In genomic region chr17:5506553-5506952, GRCm38 (mm10) we compare ENCODE assay signal across 7 mouse cellular contexts. TPM values are rescaled to one million over a fixed set of nuclear protein-coding genes. Genes with fewer than 3 reads are reported as not detected.
A peak's percentile ranks its signal among the peaks of the same experiment; 100 is the strongest.
DNase-seq lines count a peak whose midpoint lies in the region; ATAC-seq and TF ChIP-seq lines count a peak whose summit lies in the region.

No protein-coding gene starts in this region.

- TF ChIP-seq POLR2A in kidney, adult 2 months (IDR thresholded peaks at IDR 0.05; ENCODE audit: low read depth, low read length) = no peak

- H3K27me3 ChIP-seq in kidney, adult 2 months (replicated peaks; ENCODE audit: control insufficient read depth, insufficient read depth, low read length) = no peaks in the 10 kb centered on the region; the same call in 1 of the 2 replicates
- no peaks in the 10 kb centered on the region for H3K27me3 ChIP-seq in stomach, embryonic 14.5 days (ENCODE audit: control insufficient read depth, insufficient read depth, low read length)
- H3K27me3 ChIP-seq in stomach, postnatal 0 days (ENCODE audit: control insufficient read depth, insufficient read depth, low read length) = no peaks in the 10 kb centered on the region
- no peaks in the 10 kb centered on the region for H3K27me3 ChIP-seq in heart, postnatal 0 days (ENCODE audit: control insufficient read depth, insufficient read depth, low read length)

- 48% methylated on average over 7 of the region's 7 CpGs for WGBS in kidney, adult 2 months
- WGBS in stomach, embryonic 14.5 days = 48% methylated on average over 7 of the region's 7 CpGs
- WGBS in stomach, postnatal 0 days = 45% methylated on average over 7 of the region's 7 CpGs
- WGBS in heart, postnatal 0 days = 30% methylated on average over 7 of the region's 7 CpGs

- TF ChIP-seq CTCF in kidney, adult 2 months (conservative IDR thresholded peaks at IDR 0.05; ENCODE audit: insufficient read depth, insufficient read length, low read depth, low read length) = no peak
- no peak for TF ChIP-seq CTCF in stomach, postnatal 0 days (IDR thresholded peaks at IDR 0.05; ENCODE audit: low read depth)
- no peak for TF ChIP-seq CTCF in heart, postnatal 0 days (IDR thresholded peaks at IDR 0.05; ENCODE audit: low read depth)

- 0 out of 2 replicates have a peak, but pooled peaks have one; percentile 53 for ATAC-seq in stomach, embryonic 14.5 days (ENCODE audit: insufficient number of reproducible peaks, insufficient read depth, low FRiP score, low read depth)
- no peak for ATAC-seq in stomach, postnatal 0 days (ENCODE audit: low FRiP score, low TSS enrichment)
- ATAC-seq in heart, postnatal 0 days (ENCODE audit: insufficient read depth, low read depth) = no peak
- no peak for ATAC-seq in inflammation-experienced regulatory T-cells, adult 6 months
- ATAC-seq in CD4-positive, CD25-positive, alpha-beta regulatory T cell, adult 4 months = no peak

- no peak overlapping the region for H3K27ac ChIP-seq in kidney, adult 2 months (ENCODE audit: insufficient read depth, low read depth, low read length)
- no peak overlapping the region for H3K27ac ChIP-seq in stomach, embryonic 14.5 days (ENCODE audit: low read length)
- no peak overlapping the region for H3K27ac ChIP-seq in stomach, postnatal 0 days (replicated peaks)
- H3K27ac ChIP-seq in heart, postnatal 0 days (ENCODE audit: low read depth) = no peak overlapping the region

- H3K36me3 ChIP-seq in kidney, adult 2 months (ENCODE audit: control insufficient read depth, insufficient read depth, low read length) = no peaks in the 10 kb centered on the region
- H3K36me3 ChIP-seq in stomach, embryonic 14.5 days (ENCODE audit: control insufficient read depth, insufficient read depth, low read length) = no peaks in the 10 kb centered on the region
- no peaks in the 10 kb centered on the region for H3K36me3 ChIP-seq in stomach, postnatal 0 days (ENCODE audit: control insufficient read depth, insufficient read depth, low read length)
- H3K36me3 ChIP-seq in heart, postnatal 0 days (replicated peaks; ENCODE audit: control insufficient read depth, insufficient read depth, low read length) = no peaks in the 10 kb centered on the region

- peak; percentile 28 for DNase-seq in kidney, adult 2 months
- DNase-seq in kidney, adult 9 months = no peak
- DNase-seq in stomach, postnatal 0 days (ENCODE audit: low spot score) = no peak
- peak; percentile 11 for DNase-seq in heart, postnatal 0 days (ENCODE audit: low spot score)

- H3K9ac ChIP-seq in stomach, embryonic 14.5 days (replicated peaks; ENCODE audit: low read depth, low read length) = no peak overlapping the region
- no peak overlapping the region for H3K9ac ChIP-seq in stomach, postnatal 0 days (ENCODE audit: low read length)
- no peak overlapping the region for H3K9ac ChIP-seq in heart, postnatal 0 days (replicated peaks; ENCODE audit: low read depth, low read length)

- no peaks in the 10 kb centered on the region for H3K9me3 ChIP-seq in stomach, embryonic 14.5 days (ENCODE audit: control insufficient read depth, low read depth, low read length)
- H3K9me3 ChIP-seq in stomach, postnatal 0 days (ENCODE audit: control insufficient read depth, low read length) = no peaks in the 10 kb centered on the region
- H3K9me3 ChIP-seq in heart, postnatal 0 days (replicated peaks; ENCODE audit: control insufficient read depth, low read length) = no peaks in the 10 kb centered on the region

- 0 out of 2 replicates have a peak, but pooled peaks cover 3% of the 10 kb centered on the region for H3K4me1 ChIP-seq in kidney, adult 2 months (ENCODE audit: control insufficient read depth, insufficient read depth, low read length)
- peaks cover 8% of the 10 kb centered on the region; the same call in 1 of the 2 replicates for H3K4me1 ChIP-seq in stomach, embryonic 14.5 days (ENCODE audit: control insufficient read depth, insufficient read depth, low read length)
- H3K4me1 ChIP-seq in stomach, postnatal 0 days (replicated peaks; ENCODE audit: control insufficient read depth, insufficient read depth) = no peaks in the 10 kb centered on the region
- H3K4me1 ChIP-seq in heart, postnatal 0 days (ENCODE audit: control insufficient read depth, insufficient read depth) = 0 out of 2 replicates have a peak, but pooled peaks cover 9% of the 10 kb centered on the region

- no peak overlapping the region for H3K4me3 ChIP-seq in kidney, adult 2 months (ENCODE audit: insufficient read depth, low read depth, low read length)
- H3K4me3 ChIP-seq in stomach, embryonic 14.5 days (ENCODE audit: low read depth, low read length) = no peak overlapping the region
- no peak overlapping the region for H3K4me3 ChIP-seq in stomach, postnatal 0 days (ENCODE audit: low read depth, low read length)
- no peak overlapping the region for H3K4me3 ChIP-seq in heart, postnatal 0 days (ENCODE audit: low read depth, low read length)

- no peak overlapping the region for H3K4me2 ChIP-seq in stomach, embryonic 14.5 days (replicated peaks; ENCODE audit: low read depth, low read length)
- H3K4me2 ChIP-seq in stomach, postnatal 0 days (replicated peaks; ENCODE audit: low read depth) = no peak overlapping the region
- H3K4me2 ChIP-seq in heart, postnatal 0 days (ENCODE audit: low read depth, low read length) = no peak overlapping the region

- TF ChIP-seq EP300 in stomach, postnatal 0 days (optimal IDR thresholded peaks at IDR 0.05) = no peak
- no peak for TF ChIP-seq EP300 in heart, postnatal 0 days (IDR thresholded peaks at IDR 0.05; ENCODE audit: low read depth)

RNA-seq across cellular contexts. Expression of gene Zdhhc14, which starts 14.2 kb away (rescaled TPM):
- polyA plus RNA-seq in kidney, adult 2 months (2012; rRNA removed) = 2.1 and 2.4 TPM in 2 replicates
- polyA plus RNA-seq in stomach, embryonic 14.5 days (2014; fragmentation: Nextera tagmentation; extraction: Ambion mirVana) = 2.4 and 3.6 TPM in 2 replicates
- 1.7 and 2.2 TPM in 2 replicates for polyA plus RNA-seq in stomach, postnatal 0 days (2015; fragmentation: Nextera tagmentation; extraction: Ambion mirVana)
- 4.3 and 5.2 TPM in 2 replicates for total RNA-seq in heart, postnatal 0 days (2014; rRNA removed; ENCODE audit: low replicate concordance)
- 0.74 and 0.93 TPM in 2 replicates for polyA plus RNA-seq in heart, postnatal 0 days (2015; fragmentation: Nextera tagmentation; extraction: Ambion mirVana)
- polyA plus RNA-seq in inflammation-experienced regulatory T-cells, adult 6 months (2017; shearing (Covaris generic)) = under 1 TPM in 2 of 3 experiments, not detected in 1; 0.21 to 0.36 TPM
- under 1 TPM in 1 of 2 experiments, not detected in 1; 0.19 TPM for polyA plus RNA-seq in CD4-positive, CD25-positive, alpha-beta regulatory T cell, adult 4 months (2017; shearing (Covaris generic))

Comparison
In these comparisons a context has a peak if more than half of its experiments do, and no peak if none do; other contexts are left out.
1. DNase-seq: peak in kidney, adult 2 months (single experiment) and heart, postnatal 0 days (single experiment); none in kidney, adult 9 months (single experiment) and stomach, postnatal 0 days (single experiment).